Mouse (Mus musculus) lung, adult 2 months (tissue): ENCODE data around the gene Ipp. TPM values are rescaled to one million over a fixed set of nuclear protein-coding genes. Genes with fewer than 3 reads are reported as not detected.
A peak's percentile ranks its signal among the peaks of the same experiment; 100 is the strongest.

Experiments used
- DNase-seq: peaks from one replicate; pipeline ENCODE4 v3.0.0; 2022
- H3K4me1 ChIP-seq: fragments of 200-500 bp; 2 replicates; pipeline ENCODE4 v1.6.1; 2011; ENCODE audit warnings: low read length; ENCODE audit not compliant: control insufficient read depth, insufficient read depth
- H3K4me3 ChIP-seq: fragments of 200-500 bp; replicated peaks from 2 replicates; pipeline ENCODE3; 2011; ENCODE audit warnings: low read depth, mild to moderate bottlenecking, control low read depth, low read length; ENCODE audit errors: extremely low read depth
- CTCF ChIP-seq: fragments of 200-500 bp; IDR thresholded peaks from 2 replicates; pipeline ENCODE4 v1.5.1; 2011; ENCODE audit warnings: mild to moderate bottlenecking, low read length, control low read depth; ENCODE audit not compliant: insufficient read depth
- POLR2A ChIP-seq: fragments of 200-500 bp; IDR thresholded peaks from 2 replicates; pipeline ENCODE4 v1.6.1; 2011; ENCODE audit warnings: low read depth, mild to moderate bottlenecking, control low read depth, low read length, borderline replicate concordance; ENCODE audit errors: extremely low read depth
- WGBS: fragments of 180-500 bp; shearing (Covaris S2); methylation state at CpG from one replicate; pipeline ENCODE4 v1.1.7; 2018; 5-methylcytosine and 5-hydroxymethylcytosine counted together
- polyA plus RNA-seq: library from polyadenylated mRNA; depleted of rRNA; stranded (reverse); fragments of >200 nt; gene quantifications from 2 replicates; pipeline ENCODE4 v1.2.3, GENCODE M21; 2012; rRNA removed

Gene Ipp
- 1.4 and 2.5 TPM in 2 replicates for polyA plus RNA-seq

DNA sequence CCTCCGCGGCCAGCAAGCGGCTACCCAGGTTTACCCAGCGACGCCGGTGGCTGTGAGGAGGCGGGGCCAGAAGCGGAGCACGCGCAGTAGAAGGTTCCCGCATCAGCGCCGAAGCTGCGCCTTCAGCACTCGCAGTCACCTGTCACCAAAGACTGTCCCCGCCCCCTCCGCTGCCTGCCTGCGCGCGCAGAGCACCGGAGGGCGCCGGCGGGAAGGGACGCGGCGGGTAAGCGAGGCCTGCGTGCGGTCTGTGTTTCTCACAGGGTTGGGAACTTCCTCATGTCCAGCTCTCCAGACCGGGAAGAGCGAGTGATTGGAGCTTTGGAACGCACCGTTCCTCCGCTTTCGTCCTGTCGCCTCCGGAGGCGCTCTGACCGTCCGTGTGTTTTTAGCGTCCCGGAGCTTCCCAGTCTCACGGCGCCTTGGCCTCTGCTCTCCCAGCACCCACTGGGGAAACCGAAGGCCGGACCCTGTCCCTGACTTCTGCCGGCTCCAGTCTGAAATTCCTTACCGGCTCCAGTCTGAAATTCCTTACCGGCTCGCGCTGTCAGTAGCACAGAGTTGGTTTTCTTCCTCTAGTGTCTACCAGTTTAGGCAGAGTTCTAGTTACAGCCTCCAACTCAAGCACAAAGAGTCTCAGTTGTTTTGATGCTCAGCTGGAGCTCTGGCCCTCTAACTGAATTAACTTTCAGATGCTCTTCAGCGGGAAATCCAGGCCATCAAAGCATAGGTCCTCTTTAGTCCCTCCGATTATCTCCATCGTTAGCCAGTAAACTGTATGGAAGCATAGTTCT is at the start of gene Ipp:
Gene Ipp, plus strand, starts transcription at position 125 of the 794 bp plus-strand sequence.
- TF ChIP-seq CTCF (peak; percentile 22; the same call in 1 of the 2 replicates), POLR2A (peak; percentile 87)
- DNase-seq: peak; percentile 93
- H3K4me3 ChIP-seq: peak within 1 kb of the TSS; percentile 69
- under 1% methylated on average over 55 of the region's 55 CpGs for WGBS
- H3K4me1 ChIP-seq: no peaks in the 10 kb centered on the region; the same call in 1 of the 2 replicates

DNA sequence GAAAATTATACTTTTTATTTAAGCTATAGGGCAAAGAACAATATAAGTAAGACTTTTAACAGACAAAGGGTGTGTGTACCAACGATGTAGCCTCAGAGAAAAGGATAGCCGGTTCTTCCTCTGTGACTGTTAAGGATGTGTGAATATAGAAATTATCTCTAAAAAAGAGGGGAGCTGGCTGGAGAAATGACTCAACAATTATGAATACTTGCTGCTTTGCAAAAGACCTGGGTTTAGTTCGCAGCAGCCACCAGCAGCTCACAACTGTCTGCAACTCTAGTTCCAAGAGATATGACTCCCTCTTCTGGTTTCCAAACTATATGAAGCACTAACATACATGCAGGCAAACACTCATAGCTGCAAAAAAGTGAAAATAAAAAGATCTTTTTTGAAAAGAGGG is 45.4 kb upstream of the Ipp start:
- TF ChIP-seq POLR2A: no peak
- TF ChIP-seq CTCF: no peak
- peaks cover 3% of the 10 kb centered on the region; the same call in 1 of the 2 replicates for H3K4me1 ChIP-seq

DNA sequence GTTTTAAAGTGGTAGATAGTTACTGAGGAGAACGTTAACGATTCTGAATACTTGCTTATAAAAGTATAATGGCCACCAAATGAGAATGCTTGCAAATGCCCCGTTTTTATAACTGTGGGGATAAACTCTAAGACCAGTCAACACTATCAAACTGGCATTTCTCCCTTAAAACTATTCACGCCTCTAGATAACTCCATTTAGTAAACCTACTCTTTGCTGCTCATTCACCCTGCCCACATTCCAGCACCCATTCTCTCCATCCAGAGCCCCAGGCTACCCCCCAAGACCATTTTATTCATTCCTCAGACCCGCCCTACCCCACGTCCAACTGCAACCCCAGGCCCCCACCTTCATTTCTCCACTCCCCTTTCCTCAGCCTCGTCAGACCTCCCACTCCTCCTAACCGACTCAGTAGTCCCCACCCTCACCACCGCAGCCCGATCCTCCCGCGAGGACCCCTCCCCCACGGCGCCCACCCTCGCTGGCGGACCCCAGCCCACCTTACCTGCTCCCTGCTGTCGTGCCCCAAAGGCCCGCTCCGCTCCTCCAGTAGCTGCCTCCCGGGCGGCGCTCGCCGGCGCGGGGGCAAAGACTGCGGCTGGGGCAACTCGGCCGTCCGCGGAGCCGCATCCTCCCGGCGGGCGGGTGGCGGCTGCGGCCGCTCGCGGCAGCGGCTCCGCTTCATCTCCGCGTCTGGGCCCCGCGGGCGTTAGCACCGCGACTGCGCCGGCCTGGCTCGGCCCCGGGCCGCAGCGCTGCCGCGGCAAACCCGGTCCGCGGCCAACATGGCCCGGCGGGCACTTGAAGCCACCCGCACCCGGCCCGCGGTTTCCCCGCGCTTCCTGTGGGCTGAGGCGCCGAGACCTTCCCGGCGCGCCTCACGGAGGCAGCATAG is 43.9 kb upstream of the Ipp start:
- TF ChIP-seq POLR2A (no peak), CTCF (no peak)
- DNase-seq: peak; percentile 57
- H3K4me1 ChIP-seq: peaks cover 3% of the 10 kb centered on the region; the same call in 1 of the 2 replicates
- 2% methylated on average over 74 of the region's 74 CpGs for WGBS
- peak overlapping the region; percentile 80 for H3K4me3 ChIP-seq

More for the DNA sequence above, 45.4 kb upstream of the Ipp start:
- 98% methylated on average over 3 of the region's 3 CpGs for WGBS
- no peak overlapping the region for H3K4me3 ChIP-seq
- no peak for DNase-seq

DNA sequence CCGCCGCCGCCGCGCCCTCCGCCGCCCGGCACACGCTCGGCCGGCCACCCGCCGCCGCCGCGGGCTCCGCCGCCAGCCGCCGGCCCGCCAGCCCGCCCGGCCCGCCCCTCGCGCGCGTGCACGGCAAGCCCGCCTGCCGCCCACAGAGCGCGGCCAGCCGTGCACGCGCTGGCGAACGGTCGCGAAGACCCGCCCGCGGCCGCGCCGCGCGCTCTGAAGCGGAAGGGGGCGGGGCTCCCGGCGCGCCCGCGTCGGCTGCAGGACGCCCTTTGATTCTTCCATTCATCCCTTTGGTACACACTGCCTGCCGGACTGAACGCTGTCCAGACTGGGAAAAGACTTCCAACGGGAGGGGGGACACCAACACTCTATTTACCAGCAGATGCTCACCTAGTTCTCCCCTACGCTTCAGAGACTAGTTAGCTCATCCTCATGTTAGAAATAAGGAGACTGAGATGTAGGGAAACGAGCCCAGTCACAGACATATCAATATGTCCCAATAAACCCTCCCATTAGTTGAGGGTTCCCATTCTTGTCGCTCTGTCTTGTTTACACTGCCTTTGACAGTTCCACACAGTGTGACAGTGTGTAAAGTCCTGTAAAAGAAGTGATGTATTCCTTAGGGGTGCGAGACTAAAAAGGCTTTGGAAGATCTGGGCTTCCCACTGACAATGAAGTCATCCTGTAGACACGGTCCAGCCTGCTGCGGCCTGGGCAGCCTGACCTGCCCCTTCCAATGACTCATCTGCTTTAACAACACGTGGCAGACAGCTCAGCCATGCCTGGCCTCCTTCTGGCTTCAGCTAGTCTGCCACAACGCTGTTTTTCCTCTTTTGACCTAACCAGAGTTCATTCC is 43.0 kb upstream of the Ipp start, which contains the start of gene Mast2:
Gene Mast2, minus strand, starts transcription at position 58 of the 856 bp plus-strand sequence.
- TF ChIP-seq CTCF (no peak), POLR2A (no peak)
- Histone ChIP-seq H3K4me3 (peak within 1 kb of the TSS; percentile 80), H3K4me1 (peaks cover 3% of the 10 kb centered on the region; the same call in 1 of the 2 replicates)
- DNase-seq: peak; percentile 73
- WGBS: 10% methylated on average over 68 of the region's 68 CpGs

DNA sequence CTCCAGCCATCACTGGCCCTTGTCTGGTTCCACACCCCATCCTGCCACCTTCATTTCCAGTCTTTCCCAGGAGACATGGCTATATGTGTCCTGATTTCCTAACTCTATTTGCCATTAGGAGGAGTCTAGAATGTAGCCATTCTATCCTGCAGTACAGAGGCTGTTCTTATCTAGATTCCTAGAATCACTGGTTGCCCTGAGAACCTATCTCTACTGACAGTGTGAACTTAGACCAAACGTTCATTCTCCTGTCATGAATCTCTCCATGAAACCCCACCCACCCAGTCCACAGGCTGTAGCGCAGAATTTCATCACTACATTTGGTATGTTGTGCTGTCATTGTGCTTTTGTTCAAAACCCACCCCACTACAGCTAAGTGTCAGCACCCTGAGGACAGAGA is 26.0 kb upstream of the Ipp start:
- 64% methylated on average over 2 of the region's 2 CpGs for WGBS
- H3K4me1 ChIP-seq: no peaks in the 10 kb centered on the region
- no peak for TF ChIP-seq POLR2A
- no peak for TF ChIP-seq CTCF
- no peak overlapping the region for H3K4me3 ChIP-seq
- DNase-seq: no peak

DNA sequence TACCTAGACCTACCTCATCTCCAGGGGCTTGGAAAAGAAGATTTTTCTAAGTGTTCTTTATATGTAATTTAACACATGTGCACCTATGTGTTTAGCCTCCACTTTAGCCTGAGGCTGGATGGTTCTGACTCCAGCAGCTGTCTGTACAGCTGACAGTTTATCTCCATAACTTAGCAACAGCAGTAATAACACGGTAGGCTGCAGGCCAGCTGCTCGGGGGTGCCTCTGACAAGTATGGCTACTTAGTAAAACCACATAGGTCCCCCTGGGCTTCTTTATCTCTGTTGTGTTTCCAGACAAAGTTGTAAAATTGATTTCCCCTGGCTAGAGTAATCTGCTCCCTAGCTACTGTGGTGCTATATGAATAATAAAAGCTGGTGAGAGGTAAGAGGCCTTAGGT is 23.9 kb upstream of the Ipp start:
- TF ChIP-seq CTCF (no peak), POLR2A (no peak)
- no peak for DNase-seq
- WGBS: 40% methylated on average over 2 of the region's 2 CpGs
- Histone ChIP-seq H3K4me3 (no peak overlapping the region), H3K4me1 (no peaks in the 10 kb centered on the region)

DNA sequence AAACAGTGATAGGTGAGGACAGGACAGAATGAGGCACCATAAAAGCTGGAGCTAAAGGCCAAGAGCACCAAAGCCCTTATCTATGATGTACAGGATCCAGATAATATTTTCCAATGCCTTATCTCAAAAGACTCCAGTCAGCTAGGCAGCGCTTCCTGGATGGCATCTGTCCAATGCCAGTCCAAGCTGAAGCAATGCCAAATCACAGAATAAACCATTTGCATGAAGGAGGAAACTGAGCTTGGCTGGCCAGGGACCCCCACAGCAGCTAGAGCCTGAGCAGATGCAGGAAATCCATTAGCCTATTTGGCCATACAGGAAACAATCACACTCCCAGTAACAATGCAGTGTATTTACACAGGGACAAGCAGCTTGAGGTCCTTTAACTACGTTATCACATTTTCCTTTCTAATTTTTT is 16.2 kb upstream of the Ipp start:
- peak; percentile 46 for DNase-seq
- H3K4me3 ChIP-seq: no peak overlapping the region
- peaks cover 10% of the 10 kb centered on the region for H3K4me1 ChIP-seq
- 19% methylated on average over 2 of the region's 2 CpGs for WGBS
- TF ChIP-seq POLR2A (no peak), CTCF (no peak)

DNA sequence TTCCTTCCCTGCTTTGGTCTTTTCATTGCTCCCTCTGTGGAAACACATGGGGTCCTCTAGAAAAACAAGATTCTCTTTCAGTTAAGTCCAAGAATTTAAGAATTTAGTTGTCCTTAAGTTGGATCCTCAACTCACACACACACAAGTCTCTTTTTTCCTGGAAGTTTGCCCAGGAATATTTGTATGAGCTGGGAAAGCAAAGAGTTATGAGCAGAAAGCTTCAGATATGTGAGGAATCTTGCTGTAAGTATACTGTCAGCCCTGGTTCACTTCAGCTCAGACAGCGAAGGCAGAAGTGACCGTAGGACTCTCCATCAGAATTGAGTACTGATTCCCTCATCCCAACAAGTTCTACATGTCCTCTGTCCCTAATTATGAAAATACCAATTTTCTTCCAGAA is 15.5 kb upstream of the Ipp start:
- Histone ChIP-seq H3K4me1 (peaks cover 10% of the 10 kb centered on the region), H3K4me3 (no peak overlapping the region)
- DNase-seq: no peak
- TF ChIP-seq CTCF (no peak), POLR2A (no peak)
- WGBS: 40% methylated on average over 2 of the region's 2 CpGs

DNA sequence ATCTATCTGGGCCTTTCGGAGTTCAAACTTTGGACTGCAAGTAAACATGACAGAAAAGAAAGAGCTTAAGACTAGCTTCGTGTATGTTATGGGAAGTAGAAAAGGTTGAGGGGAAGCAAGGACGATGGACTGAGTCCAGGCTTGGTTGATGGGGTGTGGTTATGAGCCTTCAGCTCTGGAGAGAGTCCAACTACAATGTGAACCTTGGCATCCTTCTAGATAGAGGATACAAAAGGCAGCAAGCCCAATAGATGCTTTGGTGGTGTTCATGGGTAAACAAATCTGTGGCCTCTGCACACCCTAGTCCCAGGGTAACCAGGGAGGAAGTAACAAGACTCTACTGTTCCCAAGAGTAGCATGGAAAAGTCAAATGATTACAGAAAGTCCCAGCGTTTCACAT is 14.9 kb upstream of the Ipp start:
- TF ChIP-seq POLR2A: no peak
- no peak for TF ChIP-seq CTCF
- H3K4me3 ChIP-seq: no peak overlapping the region
- peaks cover 10% of the 10 kb centered on the region for H3K4me1 ChIP-seq
- WGBS: 25% methylated on average over 4 of the region's 4 CpGs
- no peak for DNase-seq
